Mouse (Mus musculus): ENCODE measurements around the gene Gtsf1l. TPM values are rescaled to one million over a fixed set of nuclear protein-coding genes. Genes with fewer than 3 reads are reported as not detected.

Gtsf1l gene
- polyA plus RNA-seq (2012; rRNA removed): not detected in 2 replicates
- polyA plus RNA-seq (2014; fragmentation: Nextera tagmentation; extraction: Ambion mirVana): not detected in 2 replicates

DNA sequence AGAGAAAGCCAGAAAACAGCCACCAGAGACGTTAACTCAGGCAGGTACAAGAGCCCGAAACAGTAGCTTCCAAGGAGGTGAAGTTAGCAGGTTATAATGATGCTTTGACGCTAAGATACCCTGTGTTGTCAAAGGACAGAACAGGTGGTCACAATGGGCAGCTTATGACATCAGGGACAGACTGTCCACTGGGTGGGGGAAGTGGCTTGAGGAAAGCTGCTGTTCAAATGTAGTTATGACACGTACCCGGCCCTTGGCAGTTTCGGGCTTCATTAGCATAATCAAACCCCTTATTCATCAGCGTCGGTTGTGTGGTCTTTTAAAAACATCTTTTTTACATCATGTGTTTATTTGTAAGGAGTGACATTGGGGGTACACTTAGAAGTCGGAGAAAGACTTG, at the start of gene Gtsf1l:
TSS of gene Gtsf1l (minus strand) at position 128 of the 400 bp plus-strand sequence.
- TF ChIP-seq EP300 (IDR thresholded peaks at IDR 0.05; ENCODE audit: low read depth) (no peak), CTCF (IDR thresholded peaks at IDR 0.05; ENCODE audit: low read depth) (no peak)
- H3K4me3 ChIP-seq (ENCODE audit: insufficient read depth in 1 of 2, low read depth in 2 of 2, low read length in 2 of 2): no peak within 1 kb of the TSS
- no peaks in the 10 kb centered on the region for H3K4me1 ChIP-seq (replicated peaks; ENCODE audit: control insufficient read depth in 2 of 2, insufficient read depth in 2 of 2, low read length in 1 of 2)
- H3K4me2 ChIP-seq (ENCODE audit: low read depth): no peak within 1 kb of the TSS
- H3K9ac ChIP-seq (replicated peaks): no peak within 1 kb of the TSS
- WGBS (ENCODE audit: insufficient replicate concordance): 72% methylated on average over 9 of the region's 9 CpGs
- no peak within 1 kb of the TSS for H3K27ac ChIP-seq
- no peak for DNase-seq (ENCODE audit: low read depth in 3 of 3, low spot score in 3 of 3)
- ATAC-seq (ENCODE audit: insufficient read depth): no peak
- H3K27me3 ChIP-seq (ENCODE audit: control insufficient read depth, insufficient read depth, low read length): no peaks in the 10 kb centered on the region
- H3K9me3 ChIP-seq (ENCODE audit: control insufficient read depth, low read length): no peaks in the 10 kb centered on the region
- H3K36me3 ChIP-seq (replicated peaks; ENCODE audit: control insufficient read depth, insufficient read depth, low read depth): peaks cover 8% of the 10 kb centered on the region

DNA sequence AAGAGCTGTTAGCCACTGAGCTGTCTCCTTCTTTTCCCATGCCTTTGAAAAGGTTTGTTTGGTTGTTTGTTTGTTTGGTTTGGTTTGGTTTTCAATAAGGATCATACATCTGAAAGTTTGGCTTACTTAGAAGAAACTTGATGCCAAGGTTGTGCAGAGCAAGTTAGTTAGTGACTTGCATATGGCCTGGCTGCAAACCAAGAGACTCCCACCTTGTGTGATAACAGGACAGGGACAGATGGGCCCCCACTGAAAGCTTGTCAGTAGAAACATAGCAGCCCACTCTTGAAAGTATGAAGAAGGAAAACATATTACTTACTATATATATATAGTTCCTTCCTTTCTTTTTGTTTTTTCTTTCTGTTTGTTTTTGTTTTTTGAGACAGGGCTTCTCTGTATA, 49.3 kb upstream of the Gtsf1l start:
- Histone ChIP-seq H3K27ac (no peak overlapping the region), H3K9me3 (ENCODE audit: control insufficient read depth, low read length) (no peaks in the 10 kb centered on the region), H3K36me3 (replicated peaks; ENCODE audit: control insufficient read depth, insufficient read depth, low read depth) (no peaks in the 10 kb centered on the region), H3K9ac (replicated peaks) (no peak overlapping the region), H3K4me2 (ENCODE audit: low read depth) (no peak overlapping the region), H3K4me1 (replicated peaks; ENCODE audit: control insufficient read depth in 2 of 2, insufficient read depth in 2 of 2, low read length in 1 of 2) (no peaks in the 10 kb centered on the region), H3K27me3 (ENCODE audit: control insufficient read depth, insufficient read depth, low read length) (no peaks in the 10 kb centered on the region), H3K4me3 (ENCODE audit: insufficient read depth in 1 of 2, low read depth in 2 of 2, low read length in 2 of 2) (no peak overlapping the region)
- TF ChIP-seq EP300 (IDR thresholded peaks at IDR 0.05; ENCODE audit: low read depth): no peak
- TF ChIP-seq CTCF (IDR thresholded peaks at IDR 0.05; ENCODE audit: low read depth): no peak
- ATAC-seq (ENCODE audit: insufficient read depth) (no peak), DNase-seq (ENCODE audit: low read depth in 3 of 3, low spot score in 3 of 3) (no peak)

DNA sequence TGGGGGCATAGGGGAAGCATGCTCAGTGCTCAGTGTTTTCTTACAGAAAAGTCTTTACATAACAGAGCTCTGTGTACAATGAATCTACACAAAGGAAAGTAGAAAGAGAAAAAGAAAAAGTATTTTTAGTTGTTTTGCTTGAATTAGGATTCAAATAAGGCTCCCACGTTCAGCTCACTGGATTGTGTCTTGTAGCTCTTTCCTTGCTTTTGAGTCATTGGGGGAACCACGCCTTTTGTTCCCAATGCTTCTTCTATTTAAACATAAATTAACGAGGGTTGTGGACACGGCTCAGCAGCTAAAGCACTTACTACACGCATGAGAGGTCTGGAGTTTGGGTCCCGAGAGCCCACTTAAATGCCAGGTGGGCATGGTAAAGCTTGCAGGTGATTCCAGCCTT, 48.3 kb upstream of the Gtsf1l start:
- no peak for TF ChIP-seq EP300 (IDR thresholded peaks at IDR 0.05; ENCODE audit: low read depth)
- TF ChIP-seq CTCF (IDR thresholded peaks at IDR 0.05; ENCODE audit: low read depth): no peak
- Histone ChIP-seq H3K36me3 (replicated peaks; ENCODE audit: control insufficient read depth, insufficient read depth, low read depth) (no peaks in the 10 kb centered on the region), H3K9me3 (ENCODE audit: control insufficient read depth, low read length) (no peaks in the 10 kb centered on the region), H3K27ac (no peak overlapping the region), H3K4me3 (ENCODE audit: insufficient read depth in 1 of 2, low read depth in 2 of 2, low read length in 2 of 2) (no peak overlapping the region), H3K4me1 (replicated peaks; ENCODE audit: control insufficient read depth in 2 of 2, insufficient read depth in 2 of 2, low read length in 1 of 2) (no peaks in the 10 kb centered on the region), H3K9ac (replicated peaks) (no peak overlapping the region), H3K4me2 (ENCODE audit: low read depth) (no peak overlapping the region), H3K27me3 (ENCODE audit: control insufficient read depth, insufficient read depth, low read length) (no peaks in the 10 kb centered on the region)
- ATAC-seq (ENCODE audit: insufficient read depth) (no peak), DNase-seq (ENCODE audit: low read depth in 3 of 3, low spot score in 3 of 3) (no peak)
- 58% methylated on average over 6 of the region's 6 CpGs for WGBS (ENCODE audit: insufficient replicate concordance)

DNA sequence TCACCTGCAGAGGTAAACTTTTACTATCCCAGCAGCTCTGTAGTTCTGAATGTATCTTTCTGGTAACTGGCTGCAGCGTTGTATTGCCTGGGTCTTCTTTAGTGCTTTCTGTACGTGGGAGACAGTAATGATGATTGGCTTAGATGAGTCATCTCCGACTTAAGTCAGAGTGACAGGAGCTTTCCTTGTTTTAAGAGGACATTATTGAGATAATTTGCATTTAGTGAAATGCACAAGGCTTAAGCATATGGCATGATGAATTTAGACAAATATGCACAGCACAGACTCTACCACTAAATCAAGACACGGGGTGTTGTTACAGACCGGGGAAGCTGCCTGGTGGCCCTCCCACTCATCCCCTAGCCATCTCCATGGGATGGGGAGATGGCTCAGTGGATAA, 44.7 kb upstream of the Gtsf1l start:
- Histone ChIP-seq H3K36me3 (replicated peaks; ENCODE audit: control insufficient read depth, insufficient read depth, low read depth) (no peaks in the 10 kb centered on the region), H3K27me3 (ENCODE audit: control insufficient read depth, insufficient read depth, low read length) (no peaks in the 10 kb centered on the region), H3K4me3 (ENCODE audit: insufficient read depth in 1 of 2, low read depth in 2 of 2, low read length in 2 of 2) (no peak overlapping the region), H3K4me2 (ENCODE audit: low read depth) (no peak overlapping the region), H3K4me1 (replicated peaks; ENCODE audit: control insufficient read depth in 2 of 2, insufficient read depth in 2 of 2, low read length in 1 of 2) (no peaks in the 10 kb centered on the region), H3K9ac (replicated peaks) (no peak overlapping the region), H3K9me3 (ENCODE audit: control insufficient read depth, low read length) (no peaks in the 10 kb centered on the region), H3K27ac (no peak overlapping the region)
- no peak for DNase-seq (ENCODE audit: low read depth in 3 of 3, low spot score in 3 of 3)
- TF ChIP-seq EP300 (IDR thresholded peaks at IDR 0.05; ENCODE audit: low read depth) (no peak), CTCF (IDR thresholded peaks at IDR 0.05; ENCODE audit: low read depth) (no peak)
- WGBS (ENCODE audit: insufficient replicate concordance): 69% methylated on average over 5 of the region's 5 CpGs
- no peak for ATAC-seq (ENCODE audit: insufficient read depth)

DNA sequence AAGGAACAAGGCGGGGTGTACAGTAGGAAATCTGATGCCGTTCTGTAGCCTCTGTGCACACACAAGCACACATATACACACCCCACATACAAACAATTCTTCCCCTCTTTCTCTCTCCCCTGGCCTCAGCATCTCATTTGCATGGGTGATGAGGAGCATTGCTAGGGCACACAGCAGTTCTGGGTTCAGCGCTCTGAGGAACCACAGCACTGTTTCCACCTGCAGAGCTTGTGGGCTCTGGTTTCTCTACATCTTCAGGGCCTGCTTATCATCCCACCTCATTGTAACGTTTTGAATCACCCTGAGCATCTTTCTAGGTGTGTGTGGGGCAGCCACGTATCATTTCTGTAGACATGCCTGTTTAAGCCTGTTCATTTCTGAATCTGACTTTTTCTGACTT, 43.2 kb upstream of the Gtsf1l start:
- Histone ChIP-seq H3K9ac (replicated peaks) (no peak overlapping the region), H3K9me3 (ENCODE audit: control insufficient read depth, low read length) (no peaks in the 10 kb centered on the region), H3K4me2 (ENCODE audit: low read depth) (no peak overlapping the region), H3K4me1 (replicated peaks; ENCODE audit: control insufficient read depth in 2 of 2, insufficient read depth in 2 of 2, low read length in 1 of 2) (no peaks in the 10 kb centered on the region), H3K27me3 (ENCODE audit: control insufficient read depth, insufficient read depth, low read length) (no peaks in the 10 kb centered on the region), H3K27ac (no peak overlapping the region), H3K36me3 (replicated peaks; ENCODE audit: control insufficient read depth, insufficient read depth, low read depth) (no peaks in the 10 kb centered on the region), H3K4me3 (ENCODE audit: insufficient read depth in 1 of 2, low read depth in 2 of 2, low read length in 2 of 2) (no peak overlapping the region)
- WGBS (ENCODE audit: insufficient replicate concordance): 60% methylated on average over 5 of the region's 5 CpGs
- no peak for TF ChIP-seq CTCF (IDR thresholded peaks at IDR 0.05; ENCODE audit: low read depth)
- TF ChIP-seq EP300 (IDR thresholded peaks at IDR 0.05; ENCODE audit: low read depth): no peak
- ATAC-seq (ENCODE audit: insufficient read depth) (no peak), DNase-seq (ENCODE audit: low read depth in 3 of 3, low spot score in 3 of 3) (no peak)
